In the genomic region with DNA sequence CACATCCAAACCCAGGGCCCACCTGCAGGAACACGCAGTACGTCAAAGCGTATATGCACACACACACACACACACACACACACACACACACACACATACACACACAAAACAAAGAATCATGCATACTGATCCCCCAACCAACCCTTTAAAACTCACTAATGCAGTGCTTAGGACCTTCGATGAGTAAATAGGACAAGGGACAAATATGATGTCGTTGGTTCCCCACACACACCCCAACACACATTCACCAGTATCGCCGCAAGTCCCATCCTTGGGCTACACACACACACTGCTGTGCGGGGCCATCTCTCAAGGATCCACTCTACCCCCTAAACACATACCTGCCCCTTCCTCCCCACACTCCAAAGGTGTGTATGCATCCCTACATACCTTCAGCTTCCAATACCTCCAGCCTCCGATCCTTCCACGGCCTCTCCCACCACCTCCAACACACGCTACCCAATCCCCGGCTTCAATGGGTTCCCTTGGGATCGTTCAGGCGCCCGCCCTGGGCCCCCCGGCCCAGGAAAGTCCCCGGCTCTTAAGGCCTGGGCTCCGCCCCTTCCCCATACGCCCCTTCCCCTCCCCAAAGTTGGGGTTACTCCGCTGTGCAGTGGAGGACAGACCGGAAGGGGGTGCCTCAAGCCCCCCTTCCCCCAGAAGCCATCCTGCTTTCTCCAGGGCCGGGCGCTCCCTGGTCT, we compare ENCODE assay signal across 7 mouse cellular contexts. TPM values are rescaled to one million over a fixed set of nuclear protein-coding genes. Genes with fewer than 3 reads are reported as not detected.
DNase-seq lines count a peak whose midpoint lies in the region; ATAC-seq lines count a peak whose summit lies in the region.

No protein-coding gene starts in this region.

- WGBS in lung, embryonic 16.5 days: under 1% methylated on average over 22 of the region's 23 CpGs
- WGBS in forebrain, embryonic 16.5 days: 2% methylated on average over 23 of the region's 23 CpGs
- WGBS in limb, embryonic 15.5 days: 2% methylated on average over 23 of the region's 23 CpGs
- under 1% methylated on average over 23 of the region's 23 CpGs for WGBS in neural tube, embryonic 15.5 days

- peak overlapping the region; percentile 96 for H3K4me3 ChIP-seq in lung, embryonic 16.5 days (ENCODE audit: low read length)
- H3K4me3 ChIP-seq in forebrain, embryonic 16.5 days (replicated peaks; ENCODE audit: low read length): peak overlapping the region; percentile 93
- H3K4me3 ChIP-seq in limb, embryonic 15.5 days: peak overlapping the region; percentile 59
- H3K4me3 ChIP-seq in neural tube, embryonic 15.5 days (replicated peaks): peak overlapping the region; percentile 94

- peak overlapping the region; percentile 94 for H3K9ac ChIP-seq in lung, embryonic 16.5 days (ENCODE audit: low read length)
- H3K9ac ChIP-seq in forebrain, embryonic 16.5 days (replicated peaks; ENCODE audit: low read depth, low read length): peak overlapping the region; percentile 98
- H3K9ac ChIP-seq in limb, embryonic 15.5 days: peak overlapping the region; percentile 69
- peak overlapping the region; percentile 91 for H3K9ac ChIP-seq in neural tube, embryonic 15.5 days (replicated peaks)

- H3K4me2 ChIP-seq in lung, embryonic 16.5 days (ENCODE audit: low read depth, low read length): peak overlapping the region; percentile 75
- H3K4me2 ChIP-seq in forebrain, embryonic 16.5 days (ENCODE audit: low read length): peak overlapping the region; percentile 97
- peak overlapping the region; percentile 68 for H3K4me2 ChIP-seq in limb, embryonic 15.5 days
- H3K4me2 ChIP-seq in neural tube, embryonic 15.5 days: peak overlapping the region; percentile 89

- DNase-seq in lung, postnatal 14 days: no peak
- DNase-seq in urinary bladder, adult 2 months (ENCODE audit: low spot score): no peak

- H3K27ac ChIP-seq in lung, embryonic 16.5 days (ENCODE audit: low read length): peak overlapping the region; percentile 85
- peak overlapping the region; percentile 97 for H3K27ac ChIP-seq in forebrain, embryonic 16.5 days (ENCODE audit: low read length)
- H3K27ac ChIP-seq in limb, embryonic 15.5 days: peak overlapping the region; percentile 93
- H3K27ac ChIP-seq in neural tube, embryonic 15.5 days (replicated peaks): peak overlapping the region; percentile 98

- no peaks in the 10 kb centered on the region for H3K27me3 ChIP-seq in lung, embryonic 16.5 days (ENCODE audit: control insufficient read depth, insufficient read depth, low read depth, low read length)
- no peaks in the 10 kb centered on the region for H3K27me3 ChIP-seq in forebrain, embryonic 16.5 days (replicated peaks; ENCODE audit: control insufficient read depth, insufficient read depth, low read length)
- H3K27me3 ChIP-seq in limb, embryonic 15.5 days: no peaks in the 10 kb centered on the region
- no peaks in the 10 kb centered on the region for H3K27me3 ChIP-seq in neural tube, embryonic 15.5 days (replicated peaks)

- no peaks in the 10 kb centered on the region for H3K9me3 ChIP-seq in lung, embryonic 16.5 days (ENCODE audit: control insufficient read depth, low read length)
- H3K9me3 ChIP-seq in forebrain, embryonic 16.5 days (ENCODE audit: control insufficient read depth, low read length): no peaks in the 10 kb centered on the region
- no peaks in the 10 kb centered on the region for H3K9me3 ChIP-seq in limb, embryonic 15.5 days
- no peaks in the 10 kb centered on the region for H3K9me3 ChIP-seq in neural tube, embryonic 15.5 days (replicated peaks)

- ATAC-seq in lung, embryonic 16.5 days (ENCODE audit: low read depth): peak; percentile 64
- ATAC-seq in cerebellum, adult (ENCODE audit: insufficient number of reproducible peaks, low FRiP score, low TSS enrichment): peak; percentile 24; the same call in 1 of the 2 replicates
- peak; percentile 74 for ATAC-seq in forebrain, embryonic 16.5 days
- peak; percentile 71 for ATAC-seq in limb, embryonic 15.5 days (ENCODE audit: insufficient number of reproducible peaks, low FRiP score, low TSS enrichment, low read depth)
- peak; percentile 82 for ATAC-seq in neural tube, embryonic 15.5 days (ENCODE audit: low FRiP score)

- no peaks in the 10 kb centered on the region for H3K36me3 ChIP-seq in lung, embryonic 16.5 days (ENCODE audit: control insufficient read depth, insufficient read depth, low read length)
- H3K36me3 ChIP-seq in forebrain, embryonic 16.5 days (ENCODE audit: control insufficient read depth, insufficient read depth): no peaks in the 10 kb centered on the region
- no peaks in the 10 kb centered on the region for H3K36me3 ChIP-seq in limb, embryonic 15.5 days
- H3K36me3 ChIP-seq in neural tube, embryonic 15.5 days: no peaks in the 10 kb centered on the region

- peaks cover 21% of the 10 kb centered on the region for H3K4me1 ChIP-seq in lung, embryonic 16.5 days (replicated peaks; ENCODE audit: control insufficient read depth, insufficient read depth, low read length)
- H3K4me1 ChIP-seq in forebrain, embryonic 16.5 days (replicated peaks; ENCODE audit: control insufficient read depth, insufficient read depth, low read length): peaks cover 56% of the 10 kb centered on the region
- peaks cover 41% of the 10 kb centered on the region for H3K4me1 ChIP-seq in limb, embryonic 15.5 days
- peaks cover 60% of the 10 kb centered on the region for H3K4me1 ChIP-seq in neural tube, embryonic 15.5 days

RNA-seq across cellular contexts. Expression of gene Vangl2, which starts 1.9 kb away (rescaled TPM):
- 10.8 and 12.2 TPM in 2 replicates for polyA plus RNA-seq in lung, embryonic 16.5 days (2015; fragmentation: Nextera tagmentation; extraction: Ambion mirVana)
- polyA plus RNA-seq in forebrain, embryonic 16.5 days (2015; fragmentation: Nextera tagmentation; extraction: Ambion mirVana): 40.5 and 42.7 TPM in 2 replicates
- polyA plus RNA-seq in limb, embryonic 15.5 days (2015; fragmentation: Nextera tagmentation; extraction: Ambion mirVana): 14.3 and 15.7 TPM in 2 replicates
- 37.3 and 40.1 TPM in 2 replicates for polyA plus RNA-seq in neural tube, embryonic 15.5 days (2015; fragmentation: Nextera tagmentation; extraction: Ambion mirVana)
- 3.7 and 6.4 TPM in 2 replicates for polyA plus RNA-seq in urinary bladder, adult 2 months (2012; rRNA removed)

RNA-seq across cellular contexts. Expression of gene Nhlh1, which starts 31.0 kb away (rescaled TPM):
- not detected in 2 replicates for polyA plus RNA-seq in lung, embryonic 16.5 days (2015; fragmentation: Nextera tagmentation; extraction: Ambion mirVana)
- polyA plus RNA-seq in forebrain, embryonic 16.5 days (2015; fragmentation: Nextera tagmentation; extraction: Ambion mirVana): 2.0 TPM in 2 replicates
- 0.05 TPM in 1 of 2 replicates, not detected in the other for polyA plus RNA-seq in limb, embryonic 15.5 days (2015; fragmentation: Nextera tagmentation; extraction: Ambion mirVana)
- polyA plus RNA-seq in neural tube, embryonic 15.5 days (2015; fragmentation: Nextera tagmentation; extraction: Ambion mirVana): 2.2 and 2.6 TPM in 2 replicates
- polyA plus RNA-seq in urinary bladder, adult 2 months (2012; rRNA removed): not detected in 2 replicates

RNA-seq across cellular contexts. Expression of gene Copa, which starts 56.0 kb away (rescaled TPM):
- polyA plus RNA-seq in lung, embryonic 16.5 days (2015; fragmentation: Nextera tagmentation; extraction: Ambion mirVana): 242 and 253 TPM in 2 replicates
- polyA plus RNA-seq in forebrain, embryonic 16.5 days (2015; fragmentation: Nextera tagmentation; extraction: Ambion mirVana): 235 and 242 TPM in 2 replicates
- polyA plus RNA-seq in limb, embryonic 15.5 days (2015; fragmentation: Nextera tagmentation; extraction: Ambion mirVana): 271 and 272 TPM in 2 replicates
- polyA plus RNA-seq in neural tube, embryonic 15.5 days (2015; fragmentation: Nextera tagmentation; extraction: Ambion mirVana): 174 and 182 TPM in 2 replicates
- polyA plus RNA-seq in urinary bladder, adult 2 months (2012; rRNA removed): 84.9 and 135 TPM in 2 replicates

RNA-seq across cellular contexts. Expression of gene Ncstn, which starts 56.2 kb away (rescaled TPM):
- 146 TPM in 2 replicates for polyA plus RNA-seq in lung, embryonic 16.5 days (2015; fragmentation: Nextera tagmentation; extraction: Ambion mirVana)
- 108 and 112 TPM in 2 replicates for polyA plus RNA-seq in forebrain, embryonic 16.5 days (2015; fragmentation: Nextera tagmentation; extraction: Ambion mirVana)
- polyA plus RNA-seq in limb, embryonic 15.5 days (2015; fragmentation: Nextera tagmentation; extraction: Ambion mirVana): 107 and 119 TPM in 2 replicates
- 100 and 109 TPM in 2 replicates for polyA plus RNA-seq in neural tube, embryonic 15.5 days (2015; fragmentation: Nextera tagmentation; extraction: Ambion mirVana)
- 94.8 and 100.0 TPM in 2 replicates for polyA plus RNA-seq in urinary bladder, adult 2 months (2012; rRNA removed)

Comparison
In these comparisons a context has a peak if more than half of its experiments do, and no peak if none do; other contexts are left out.
1. ATAC-seq: peak in every context shown above with its lines; median percentile 82 in neural tube, embryonic 15.5 days; 74 in forebrain, embryonic 16.5 days; 71 in limb, embryonic 15.5 days; 64 in lung, embryonic 16.5 days; 24 in cerebellum, adult.